Mouse (Mus musculus): ENCODE results near the gene Nt5dc3. TPM values are rescaled to one million over a fixed set of nuclear protein-coding genes. Genes with fewer than 3 reads are reported as not detected.

Gene Nt5dc3
- polyA plus RNA-seq, 1 experiment, result 15.5 TPM

DNA sequence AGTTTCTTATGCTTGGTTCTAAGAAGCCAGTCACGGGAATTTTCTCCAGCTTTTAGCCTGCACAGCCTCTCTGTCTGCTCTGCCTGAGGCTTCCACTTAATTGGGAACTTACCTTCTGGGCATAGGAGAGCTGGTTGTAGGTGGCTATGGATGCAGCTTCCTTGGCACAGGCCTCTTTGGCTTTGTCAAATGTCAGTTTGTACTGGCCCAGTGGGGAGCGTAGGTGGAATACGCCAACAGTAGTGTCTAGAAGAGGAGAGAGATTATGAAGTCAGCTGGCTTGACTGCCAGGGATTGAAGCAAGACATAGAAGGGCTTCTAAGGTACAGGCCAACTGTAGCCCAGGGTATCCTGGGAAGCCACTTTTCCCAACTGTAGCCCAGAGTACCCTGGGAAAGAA is 74.6 kb downstream of the Nt5dc3 start:
- Histone ChIP-seq H3K36me3 (ENCODE audit: control insufficient read depth, insufficient read depth) (no peaks in the 10 kb centered on the region), H3K79me2 (ENCODE audit: control insufficient read depth, insufficient read depth) (no peaks in the 10 kb centered on the region), H3K27me3 (ENCODE audit: control insufficient read depth, insufficient read depth, insufficient read length) (no peaks in the 10 kb centered on the region), H3ac (ENCODE audit: control insufficient read depth, insufficient read length) (no peak overlapping the region), H3K4me2 (ENCODE audit: low read depth) (no peak overlapping the region), H3K4me3 (no peak overlapping the region)
- no peak for TF ChIP-seq TCF3 (IDR thresholded peaks at IDR 0.05; ENCODE audit: insufficient read length, low read depth)
- no peak for TF ChIP-seq POLR2A (IDR thresholded peaks at IDR 0.05; ENCODE audit: insufficient read length, low read depth)
- TF ChIP-seq USF1 (IDR thresholded peaks at IDR 0.05; ENCODE audit: low read depth), result no peak
- no peak for TF ChIP-seq TCF12 (IDR thresholded peaks at IDR 0.05; ENCODE audit: insufficient read depth, poor library complexity, severe bottlenecking)
- TF ChIP-seq SRF (IDR thresholded peaks at IDR 0.05; ENCODE audit: control insufficient read depth, insufficient read length, low read depth), result no peak
- no peak for TF ChIP-seq MAX (IDR thresholded peaks at IDR 0.05; ENCODE audit: low read depth)
- no peak for TF ChIP-seq MYOG (IDR thresholded peaks at IDR 0.05; ENCODE audit: control insufficient read depth in 1 of 3, insufficient read depth in 1 of 3, insufficient read length in 2 of 3, low read depth in 2 of 3)
- TF ChIP-seq MYOD1 (IDR thresholded peaks at IDR 0.05; ENCODE audit: control insufficient read depth in 1 of 3, insufficient read length in 2 of 3, low read depth in 2 of 3), result no peak
- TF ChIP-seq REST (IDR thresholded peaks at IDR 0.05; ENCODE audit: insufficient read depth, insufficient read length), result no peak
- no peak for TF ChIP-seq E2F4 (IDR thresholded peaks at IDR 0.05; ENCODE audit: insufficient read depth)
- no peak for TF ChIP-seq CEBPB (IDR thresholded peaks at IDR 0.05; ENCODE audit: insufficient read depth, poor library complexity, severe bottlenecking)

GRCm38 (mm10) chr10:86860396-86860795 is 81.6 kb downstream of the Nt5dc3 start:
- H3K27me3 ChIP-seq (ENCODE audit: control insufficient read depth, insufficient read depth, insufficient read length), result no peaks in the 10 kb centered on the region
- TF ChIP-seq MYOD1 (IDR thresholded peaks at IDR 0.05; ENCODE audit: control insufficient read depth in 1 of 3, insufficient read length in 2 of 3, low read depth in 2 of 3), result no peak
- no peak for TF ChIP-seq USF1 (IDR thresholded peaks at IDR 0.05; ENCODE audit: low read depth)
- no peak for TF ChIP-seq E2F4 (IDR thresholded peaks at IDR 0.05; ENCODE audit: insufficient read depth)
- TF ChIP-seq POLR2A (IDR thresholded peaks at IDR 0.05; ENCODE audit: insufficient read length, low read depth), result no peak
- no peak for TF ChIP-seq CEBPB (IDR thresholded peaks at IDR 0.05; ENCODE audit: insufficient read depth, poor library complexity, severe bottlenecking)
- no peak for TF ChIP-seq TCF3 (IDR thresholded peaks at IDR 0.05; ENCODE audit: insufficient read length, low read depth)
- no peak for TF ChIP-seq MYOG (IDR thresholded peaks at IDR 0.05; ENCODE audit: control insufficient read depth in 1 of 3, insufficient read depth in 1 of 3, insufficient read length in 2 of 3, low read depth in 2 of 3)
- no peak for TF ChIP-seq TCF12 (IDR thresholded peaks at IDR 0.05; ENCODE audit: insufficient read depth, poor library complexity, severe bottlenecking)
- TF ChIP-seq POLR2AphosphoS2 (IDR thresholded peaks at IDR 0.05; ENCODE audit: insufficient read length, low read depth), result no peak
- TF ChIP-seq MAX (IDR thresholded peaks at IDR 0.05; ENCODE audit: low read depth), result no peak
- TF ChIP-seq REST (IDR thresholded peaks at IDR 0.05; ENCODE audit: insufficient read depth, insufficient read length), result no peak
- TF ChIP-seq SRF (IDR thresholded peaks at IDR 0.05; ENCODE audit: control insufficient read depth, insufficient read length, low read depth), result no peak
- H3K4me2 ChIP-seq (ENCODE audit: low read depth), result no peak overlapping the region
- no peak overlapping the region for H3K4me3 ChIP-seq
- H3K79me2 ChIP-seq (ENCODE audit: control insufficient read depth, insufficient read depth), result no peaks in the 10 kb centered on the region
- H3K36me3 ChIP-seq (ENCODE audit: control insufficient read depth, insufficient read depth), result no peaks in the 10 kb centered on the region
- no peak overlapping the region for H3ac ChIP-seq (ENCODE audit: control insufficient read depth, insufficient read length)

DNA sequence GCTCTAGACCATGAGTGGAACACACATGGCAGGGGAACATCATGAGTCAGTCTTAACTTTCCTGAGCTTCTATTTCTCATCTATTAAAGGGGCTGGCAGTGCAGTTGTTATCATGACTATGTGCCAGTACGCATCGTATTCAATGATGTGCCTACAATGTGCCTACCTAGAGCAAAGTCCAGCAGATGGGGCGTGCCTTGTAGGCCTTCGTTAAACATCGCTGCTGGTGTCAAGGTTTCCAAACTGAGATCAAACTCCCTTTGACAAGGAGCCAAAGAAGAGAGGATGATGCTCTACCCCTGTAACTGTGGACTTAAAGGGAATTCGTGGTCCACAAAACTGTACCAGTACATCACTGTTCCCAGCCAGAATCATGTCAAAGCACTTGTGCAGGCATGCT is 83.7 kb downstream of the Nt5dc3 start:
- H3K79me2 ChIP-seq (ENCODE audit: control insufficient read depth, insufficient read depth), result no peaks in the 10 kb centered on the region
- no peak overlapping the region for H3K4me2 ChIP-seq (ENCODE audit: low read depth)
- H3K27me3 ChIP-seq (ENCODE audit: control insufficient read depth, insufficient read depth, insufficient read length), result no peaks in the 10 kb centered on the region
- no peaks in the 10 kb centered on the region for H3K36me3 ChIP-seq (ENCODE audit: control insufficient read depth, insufficient read depth)
- no peak for TF ChIP-seq CEBPB (IDR thresholded peaks at IDR 0.05; ENCODE audit: insufficient read depth, poor library complexity, severe bottlenecking)
- no peak for TF ChIP-seq MAX (IDR thresholded peaks at IDR 0.05; ENCODE audit: low read depth)
- no peak for TF ChIP-seq USF1 (IDR thresholded peaks at IDR 0.05; ENCODE audit: low read depth)
- no peak for TF ChIP-seq MYOD1 (IDR thresholded peaks at IDR 0.05; ENCODE audit: control insufficient read depth in 1 of 3, insufficient read length in 2 of 3, low read depth in 2 of 3)
- no peak for TF ChIP-seq POLR2A (IDR thresholded peaks at IDR 0.05; ENCODE audit: insufficient read length, low read depth)
- TF ChIP-seq POLR2AphosphoS2 (IDR thresholded peaks at IDR 0.05; ENCODE audit: insufficient read length, low read depth), result no peak
- TF ChIP-seq E2F4 (IDR thresholded peaks at IDR 0.05; ENCODE audit: insufficient read depth), result no peak
- TF ChIP-seq SRF (IDR thresholded peaks at IDR 0.05; ENCODE audit: control insufficient read depth, insufficient read length, low read depth), result no peak
- no peak overlapping the region for H3K4me3 ChIP-seq
- H3ac ChIP-seq (ENCODE audit: control insufficient read depth, insufficient read length), result no peak overlapping the region

GRCm38 (mm10) chr10:86863429-86863828 is 84.6 kb downstream of the Nt5dc3 start:
- TF ChIP-seq POLR2A (IDR thresholded peaks at IDR 0.05; ENCODE audit: insufficient read length, low read depth), result no peak
- no peak for TF ChIP-seq MYOG (IDR thresholded peaks at IDR 0.05; ENCODE audit: control insufficient read depth in 1 of 3, insufficient read depth in 1 of 3, insufficient read length in 2 of 3, low read depth in 2 of 3)
- TF ChIP-seq TCF12 (IDR thresholded peaks at IDR 0.05; ENCODE audit: insufficient read depth, poor library complexity, severe bottlenecking), result no peak
- no peak for TF ChIP-seq MAX (IDR thresholded peaks at IDR 0.05; ENCODE audit: low read depth)
- TF ChIP-seq TCF3 (IDR thresholded peaks at IDR 0.05; ENCODE audit: insufficient read length, low read depth), result no peak
- no peak for TF ChIP-seq CEBPB (IDR thresholded peaks at IDR 0.05; ENCODE audit: insufficient read depth, poor library complexity, severe bottlenecking)
- TF ChIP-seq USF1 (IDR thresholded peaks at IDR 0.05; ENCODE audit: low read depth), result no peak
- TF ChIP-seq MYOD1 (IDR thresholded peaks at IDR 0.05; ENCODE audit: control insufficient read depth in 1 of 3, insufficient read length in 2 of 3, low read depth in 2 of 3), result no peak
- TF ChIP-seq SRF (IDR thresholded peaks at IDR 0.05; ENCODE audit: control insufficient read depth, insufficient read length, low read depth), result no peak
- TF ChIP-seq POLR2AphosphoS2 (IDR thresholded peaks at IDR 0.05; ENCODE audit: insufficient read length, low read depth), result no peak
- no peak for TF ChIP-seq E2F4 (IDR thresholded peaks at IDR 0.05; ENCODE audit: insufficient read depth)
- TF ChIP-seq REST (IDR thresholded peaks at IDR 0.05; ENCODE audit: insufficient read depth, insufficient read length), result no peak
- H3K4me3 ChIP-seq, result no peak overlapping the region
- no peak overlapping the region for H3K4me2 ChIP-seq (ENCODE audit: low read depth)
- no peaks in the 10 kb centered on the region for H3K36me3 ChIP-seq (ENCODE audit: control insufficient read depth, insufficient read depth)
- H3K27me3 ChIP-seq (ENCODE audit: control insufficient read depth, insufficient read depth, insufficient read length), result no peaks in the 10 kb centered on the region
- H3ac ChIP-seq (ENCODE audit: control insufficient read depth, insufficient read length), result no peak overlapping the region
- no peaks in the 10 kb centered on the region for H3K79me2 ChIP-seq (ENCODE audit: control insufficient read depth, insufficient read depth)
